Mouse (Mus musculus) liver, embryonic 14.5 days (tissue): ENCODE measurements around the gene Hist4h4. TPM values are rescaled to one million over a fixed set of nuclear protein-coding genes. Genes with fewer than 3 reads are reported as not detected.

Experiments
- ATAC-seq: fragments of 200-750 bp; cut with Nextera tagmentation; 2 replicates; pipeline ENCODE4 v1.8.0; 2017; ENCODE audit warnings: moderate number of reproducible peaks, mild to moderate bottlenecking, moderate library complexity; ENCODE audit not compliant: insufficient read depth
- DNase-seq, 3 experiments: peaks; one replicate each; pipeline ENCODE4 v3.0.0-alpha.2; 2012 to 2013; ENCODE audit warnings: low read depth in 3 of 3, low spot score in 3 of 3
- H3K27ac ChIP-seq: fragments of 300-500 bp; sonication (generic); 2 replicates; pipeline ENCODE4 v1.5.1; 2014; ENCODE audit warnings: moderate library complexity, mild to moderate bottlenecking, control low read depth, inconsistent platforms
- H3K27me3 ChIP-seq: fragments of 300-500 bp; sonication (generic); 2 replicates; pipeline ENCODE4 v1.6.1; 2014; ENCODE audit warnings: mild to moderate bottlenecking, low read length, moderate library complexity; ENCODE audit not compliant: control insufficient read depth, insufficient read depth
- H3K36me3 ChIP-seq: fragments of 300-500 bp; sonication (generic); replicated peaks from 2 replicates; pipeline ENCODE4 v1.6.1; 2014; ENCODE audit warnings: low read depth; ENCODE audit not compliant: control insufficient read depth, insufficient read depth
- H3K4me1 ChIP-seq, 2 experiments: fragments of 200-500 bp in 1 of 2; fragments of 300-500 bp in 1 of 2; sonication (generic) in 1 of 2; replicated peaks; 2 replicates each; pipeline ENCODE4 v1.6.1; 2012 to 2014; ENCODE audit warnings: antibody characterized with exemption in 1 of 2, inconsistent platforms in 1 of 2, low read length in 1 of 2; ENCODE audit not compliant: control insufficient read depth in 2 of 2, insufficient read depth in 2 of 2
- H3K4me2 ChIP-seq: fragments of 300-500 bp; sonication (generic); 2 replicates; pipeline ENCODE4 v1.6.1; 2014; ENCODE audit warnings: low read depth, mild to moderate bottlenecking, control low read depth, moderate library complexity
- H3K4me3 ChIP-seq, 2 experiments: fragments of 200-500 bp in 1 of 2; fragments of 300-500 bp in 1 of 2; sonication (generic) in 1 of 2; 2 replicates each; pipeline ENCODE4 v1.5.1; 2012 to 2014; ENCODE audit warnings: low read depth in 2 of 2, low read length in 2 of 2, mild to moderate bottlenecking in 2 of 2, control low read depth in 1 of 2, inconsistent platforms in 1 of 2, moderate library complexity in 1 of 2; ENCODE audit not compliant: insufficient read depth in 1 of 2
- H3K9ac ChIP-seq: fragments of 300-500 bp; sonication (generic); replicated peaks from 2 replicates; pipeline ENCODE4 v1.6.1; 2014; ENCODE audit warnings: mild to moderate bottlenecking, control low read depth, moderate library complexity
- H3K9me3 ChIP-seq: fragments of 300-500 bp; sonication (generic); 2 replicates; pipeline ENCODE4 v1.6.1; 2016; ENCODE audit warnings: low read length, mixed read lengths; ENCODE audit not compliant: control insufficient read depth
- CTCF ChIP-seq: IDR thresholded peaks from 2 replicates; pipeline ENCODE4 v1.5.1; 2016; ENCODE audit warnings: antibody characterized with exemption, low read depth, control low read depth
- EP300 ChIP-seq: IDR thresholded peaks from 2 replicates; pipeline ENCODE4 v1.6.1; 2016; ENCODE audit warnings: antibody characterized with exemption, low read depth
- WGBS: fragments of 180-500 bp; shearing (Covaris S2); extraction: QIAGEN DNeasy Blood & Tissue Kit; methylation state at CpG from one replicate; pipeline ENCODE4 v1.1.7; 2014; ENCODE audit not compliant: insufficient replicate concordance; 5-methylcytosine and 5-hydroxymethylcytosine counted together
- polyA plus RNA-seq, 2 experiments: library from polyadenylated mRNA; depleted of rRNA in 1 of 2; stranded (reverse) in 1 of 2; unstranded in 1 of 2; fragments of >200 nt; fragmentation: Nextera tagmentation in 1 of 2; extraction: Ambion mirVana in 1 of 2; gene quantifications; 2 replicates each; pipeline versions ENCODE4 v1.2.1 to v1.2.3; 2012 to 2014

Gene Hist4h4
- polyA plus RNA-seq, 2 experiments = 1.6 to 2.4 TPM

DNA sequence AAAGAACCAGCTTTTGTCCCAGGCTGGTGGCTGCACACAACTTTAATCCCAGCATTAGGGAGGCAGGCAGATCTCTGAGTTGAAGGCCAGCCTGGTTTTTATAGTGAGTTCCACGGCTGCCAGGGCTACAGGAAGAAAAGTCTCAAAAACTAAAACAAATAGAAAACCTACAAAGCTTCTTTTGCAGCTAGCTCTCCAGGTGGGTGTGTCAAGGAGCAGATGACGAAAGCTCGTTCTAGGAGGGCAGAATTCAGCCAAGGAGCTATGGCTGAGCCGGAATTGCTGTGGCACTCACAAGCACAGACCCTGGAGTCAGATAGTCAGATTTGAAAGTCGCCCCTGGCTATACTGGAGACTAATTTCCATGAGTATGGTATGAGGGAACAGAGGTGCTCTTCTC is 2.6 kb upstream of the Hist4h4 start:
- DNase-seq (no peak), ATAC-seq (no peak)
- peak overlapping the region; percentile 78 for H3K9ac ChIP-seq
- H3K36me3 ChIP-seq = peaks cover 2% of the 10 kb centered on the region
- H3K9me3 ChIP-seq = no peaks in the 10 kb centered on the region
- H3K4me1 ChIP-seq = peaks cover 38 to 44% of the 10 kb centered on the region in 2 experiments
- peak overlapping the region; percentile 90 for H3K27ac ChIP-seq
- peak overlapping the region; percentile 12 to 78; a peak in 2 of 4 replicates for H3K4me3 ChIP-seq
- peak overlapping the region; percentile 88 for H3K4me2 ChIP-seq
- WGBS = 63% methylated on average over 5 of the region's 5 CpGs
- no peak for TF ChIP-seq CTCF
- no peak for TF ChIP-seq EP300
- H3K27me3 ChIP-seq = no peaks in the 10 kb centered on the region

DNA sequence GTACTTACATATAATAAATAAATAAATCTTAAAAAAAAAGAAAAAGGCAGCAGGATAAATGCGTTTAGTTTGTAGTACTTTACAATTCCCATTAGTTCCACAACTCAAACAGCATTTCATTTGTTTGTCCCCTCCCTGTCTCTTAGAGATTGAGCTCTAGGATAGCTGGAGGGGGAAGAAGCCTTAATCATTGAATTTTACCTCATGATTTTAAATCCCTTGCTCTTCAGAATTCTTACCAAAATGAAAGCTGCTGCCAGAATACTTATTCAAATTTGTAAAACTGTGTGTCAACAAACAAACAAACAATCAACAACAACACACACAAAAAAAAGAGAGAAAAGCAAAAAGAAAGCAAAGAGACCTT is 1.2 kb upstream of the Hist4h4 start:
- no peak for ATAC-seq
- TF ChIP-seq CTCF (no peak), EP300 (no peak)
- DNase-seq = no peak
- Histone ChIP-seq H3K4me3 (peak overlapping the region in 1 of 2 experiments; percentile 80; a peak in 1 of 4 replicates), H3K27ac (peak overlapping the region; percentile 100), H3K27me3 (no peaks in the 10 kb centered on the region), H3K36me3 (no peaks in the 10 kb centered on the region), H3K4me1 (peaks cover 44 to 52% of the 10 kb centered on the region in 2 experiments), H3K9me3 (no peaks in the 10 kb centered on the region), H3K9ac (peak overlapping the region; percentile 99), H3K4me2 (peak overlapping the region; percentile 94)
- 69% methylated on average over 1 of the region's 1 CpGs for WGBS

DNA sequence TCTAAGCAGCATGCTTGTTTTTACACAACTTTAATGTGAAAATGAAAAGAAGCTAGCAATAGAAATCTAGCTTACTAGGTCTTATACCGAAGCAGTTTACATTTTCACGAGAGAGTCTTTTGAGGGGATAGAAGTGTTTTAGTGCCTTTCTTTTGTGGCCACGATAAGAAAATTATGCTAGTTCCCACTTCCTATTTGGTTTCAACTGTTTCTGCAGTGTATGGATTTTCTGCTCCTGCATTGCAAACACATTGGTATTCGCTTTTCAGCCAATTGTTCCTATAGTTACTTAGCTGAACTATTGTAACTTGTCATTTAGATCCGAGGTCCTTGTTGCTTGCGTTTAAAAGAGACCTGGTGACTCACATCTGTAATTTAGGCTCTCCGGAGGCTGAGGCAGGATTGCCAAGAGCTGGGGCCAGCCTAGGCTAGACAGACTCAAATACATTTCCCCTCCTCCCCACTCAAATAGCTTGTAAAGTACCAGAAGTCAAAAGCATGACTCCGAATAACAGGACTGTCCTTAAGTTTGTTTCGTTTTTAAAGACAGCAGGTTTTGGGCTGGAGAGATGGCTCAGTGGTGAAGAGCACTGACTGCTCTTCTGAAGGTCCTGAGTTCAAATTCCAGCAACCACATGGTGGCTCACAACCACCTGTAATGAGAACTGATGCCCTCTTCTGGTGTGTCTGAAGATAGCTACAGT is 642 bp upstream of the Hist4h4 start:
- H3K4me1 ChIP-seq = peaks cover 38 to 47% of the 10 kb centered on the region in 2 experiments
- peak in 2 of 3 experiments; percentile 36 to 44 for DNase-seq

DNA sequence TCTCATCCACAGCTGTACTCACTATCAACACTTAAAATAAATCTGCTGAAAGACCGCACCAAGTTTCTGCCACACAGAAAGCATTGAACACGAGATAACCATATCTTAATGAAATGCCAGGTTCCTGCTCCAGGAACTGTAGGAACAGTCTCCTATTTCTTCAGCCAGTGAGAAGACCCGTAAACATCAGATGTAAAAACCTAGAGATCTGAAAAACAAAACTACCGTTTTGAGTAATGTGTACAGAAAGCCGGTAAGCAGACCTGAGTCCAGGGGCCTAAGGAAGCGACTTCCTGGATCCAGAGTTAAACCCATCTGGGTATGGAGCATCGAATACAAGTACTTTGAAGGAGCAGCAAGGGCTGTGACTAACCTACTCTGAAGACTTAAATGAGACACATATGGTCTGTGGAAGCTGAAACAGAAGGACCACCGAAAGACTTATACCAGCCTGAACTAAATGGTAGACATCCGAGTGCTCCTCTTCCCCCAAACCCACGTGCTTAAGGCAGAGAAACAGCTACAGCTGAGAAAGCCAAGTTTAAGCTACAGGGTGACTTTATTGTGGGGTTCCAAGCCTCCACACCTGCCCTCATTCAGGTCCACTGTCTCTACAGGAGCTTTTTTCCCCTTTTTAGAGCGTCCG is 999 bp downstream of the Hist4h4 start:
- TF ChIP-seq CTCF = no peak
- TF ChIP-seq EP300 = no peak; the same call in 1 of the 2 replicates
- Histone ChIP-seq H3K9me3 (no peaks in the 10 kb centered on the region), H3K4me2 (peak overlapping the region; percentile 94), H3K27ac (peak overlapping the region; percentile 100), H3K27me3 (no peaks in the 10 kb centered on the region), H3K9ac (peak overlapping the region; percentile 99), H3K4me1 (peaks cover 43 to 51% of the 10 kb centered on the region in 2 experiments), H3K36me3 (no peaks in the 10 kb centered on the region), H3K4me3 (peak overlapping the region; percentile 58 to 80)
- ATAC-seq (peak; percentile 1; the same call in 1 of the 2 replicates), DNase-seq (peak; percentile 33 to 62 (median 46))
- WGBS = 3% methylated on average over 12 of the region's 12 CpGs

More for the DNA sequence above, 642 bp upstream of the Hist4h4 start:
- H3K36me3 ChIP-seq = no peaks in the 10 kb centered on the region
- peak overlapping the region; percentile 58 to 80 for H3K4me3 ChIP-seq
- H3K27me3 ChIP-seq = no peaks in the 10 kb centered on the region
- ATAC-seq = no peak
- peak overlapping the region; percentile 94 for H3K4me2 ChIP-seq
- TF ChIP-seq CTCF (no peak; the same call in 1 of the 2 replicates), EP300 (no peak)
- peak overlapping the region; percentile 99 for H3K9ac ChIP-seq
- peak overlapping the region; percentile 100 for H3K27ac ChIP-seq
- WGBS = 8% methylated on average over 9 of the region's 9 CpGs
- H3K9me3 ChIP-seq = no peaks in the 10 kb centered on the region

DNA sequence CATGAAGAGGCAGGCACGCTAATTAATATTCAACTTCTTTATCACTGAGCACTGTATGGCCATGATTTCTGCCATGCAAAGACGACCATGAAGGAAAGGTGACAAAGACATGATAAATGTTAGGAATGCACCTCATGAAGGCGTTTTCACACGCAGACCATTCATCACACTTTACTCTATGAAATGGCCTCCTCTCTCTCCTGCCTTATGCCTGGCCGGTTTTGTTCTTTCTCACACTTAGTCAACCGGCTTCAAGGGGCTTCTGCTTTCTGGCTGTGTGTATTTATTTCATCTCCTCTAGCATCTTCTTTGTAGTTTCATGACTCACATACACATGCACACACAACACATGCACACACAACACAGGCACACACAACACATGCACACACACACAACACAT is 2.9 kb downstream of the Hist4h4 start:
- no peak overlapping the region for H3K9ac ChIP-seq
- H3K4me3 ChIP-seq = no peak overlapping the region
- no peak for TF ChIP-seq CTCF
- TF ChIP-seq EP300 = no peak
- ATAC-seq = no peak
- H3K4me1 ChIP-seq = peaks cover 40 to 50% of the 10 kb centered on the region in 2 experiments
- WGBS = 62% methylated on average over 6 of the region's 6 CpGs
- no peaks in the 10 kb centered on the region for H3K27me3 ChIP-seq
- H3K36me3 ChIP-seq = no peaks in the 10 kb centered on the region
- peak overlapping the region; percentile 11; the same call in 1 of the 2 replicates for H3K4me2 ChIP-seq
- DNase-seq = no peak
- peak overlapping the region; percentile 9; the same call in 1 of the 2 replicates for H3K27ac ChIP-seq
- H3K9me3 ChIP-seq = no peaks in the 10 kb centered on the region
